ENCODE assay signal across 14 mouse cellular contexts in genomic region chr3:7943646-7944381, GRCm38 (mm10).
A peak's percentile ranks its signal among the peaks of the same experiment; 100 is the strongest.
DNase-seq lines count a peak whose midpoint lies in the region; ATAC-seq and TF ChIP-seq lines count a peak whose summit lies in the region.
"Had no signal": no experiment of that assay in that cellular context is flagged by ENCODE, and none has a peak within 500 bp of the region (broad histone marks: within the 10 kb centered on the region; RNA-seq: fewer than 3 reads in every experiment).

No protein-coding gene starts in this region.

- H3K27me3 ChIP-seq in forebrain, embryonic 11.5 days (ENCODE audit: control insufficient read depth, insufficient read depth, low read length) = no peaks in the 10 kb centered on the region
- H3K27me3 ChIP-seq in forebrain, embryonic 15.5 days = no peaks in the 10 kb centered on the region
- H3K27me3 ChIP-seq in midbrain, embryonic 16.5 days (ENCODE audit: control insufficient read depth, insufficient read depth, low read depth, low read length) = no peaks in the 10 kb centered on the region
- H3K27me3 ChIP-seq in midbrain, embryonic 10.5 days (ENCODE audit: low read depth, poor library complexity, severe bottlenecking) = no peaks in the 10 kb centered on the region
- no peaks in the 10 kb centered on the region for H3K27me3 ChIP-seq in limb, embryonic 10.5 days (ENCODE audit: low read depth, poor library complexity, severe bottlenecking)
- no peaks in the 10 kb centered on the region for H3K27me3 ChIP-seq in cerebellum, adult 2 months (ENCODE audit: control insufficient read depth, insufficient read depth, low read length)

- no peak overlapping the region for H3K4me2 ChIP-seq in forebrain, embryonic 11.5 days (ENCODE audit: low read depth, low read length, severe bottlenecking)
- H3K4me2 ChIP-seq in forebrain, embryonic 15.5 days (replicated peaks) = no peak overlapping the region
- no peak overlapping the region for H3K4me2 ChIP-seq in midbrain, embryonic 16.5 days (ENCODE audit: low read length)

- no peaks in the 10 kb centered on the region for H3K4me1 ChIP-seq in forebrain, embryonic 11.5 days (replicated peaks; ENCODE audit: control insufficient read depth, insufficient read depth, low read length)
- H3K4me1 ChIP-seq in forebrain, embryonic 15.5 days = no peaks in the 10 kb centered on the region
- no peaks in the 10 kb centered on the region for H3K4me1 ChIP-seq in midbrain, embryonic 16.5 days (ENCODE audit: control insufficient read depth, insufficient read depth, low read length)
- no peaks in the 10 kb centered on the region for H3K4me1 ChIP-seq in midbrain, embryonic 10.5 days
- H3K4me1 ChIP-seq in limb, embryonic 10.5 days = peaks cover 12% of the 10 kb centered on the region
- H3K4me1 ChIP-seq in cerebellum, adult 2 months (ENCODE audit: control insufficient read depth, insufficient read depth, low read length) = no peaks in the 10 kb centered on the region

- ATAC-seq in forebrain, embryonic 11.5 days (replicated peaks; ENCODE audit: low FRiP score) = 0 out of 2 replicates have a peak, but pooled peaks have one; percentile 46
- ATAC-seq in forebrain, embryonic 15.5 days (replicated peaks) = no peak
- ATAC-seq in midbrain, embryonic 16.5 days = peak; percentile 75

- H3K27ac ChIP-seq in forebrain, embryonic 11.5 days (ENCODE audit: low read depth, low read length) = no peak overlapping the region
- no peak overlapping the region for H3K27ac ChIP-seq in forebrain, embryonic 15.5 days (replicated peaks)
- no peak overlapping the region for H3K27ac ChIP-seq in midbrain, embryonic 16.5 days (ENCODE audit: low read length)
- no peak overlapping the region for H3K27ac ChIP-seq in midbrain, embryonic 10.5 days (replicated peaks)
- H3K27ac ChIP-seq in limb, embryonic 10.5 days = 0 out of 2 replicates have a peak overlapping the region, but pooled peaks have one; percentile 50
- H3K27ac ChIP-seq in cerebellum, adult 2 months (ENCODE audit: insufficient read depth, low read length) = no peak overlapping the region
- H3K27ac ChIP-seq: left cerebral cortex, adult 2 months; macrophage had no signal

- WGBS in forebrain, embryonic 11.5 days = 51% methylated on average over 8 of the region's 8 CpGs
- 30% methylated on average over 8 of the region's 8 CpGs for WGBS in forebrain, embryonic 15.5 days
- 61% methylated on average over 8 of the region's 8 CpGs for WGBS in midbrain, embryonic 16.5 days
- 73% methylated on average over 8 of the region's 8 CpGs for WGBS in midbrain, embryonic 10.5 days
- 20% methylated on average over 8 of the region's 8 CpGs for WGBS in limb, embryonic 10.5 days
- WGBS in cerebellum, adult 2 months = 70% methylated on average over 8 of the region's 8 CpGs

- no peak for DNase-seq in forebrain, embryonic 11.5 days (ENCODE audit: low spot score)
- DNase-seq in midbrain, embryonic 10.5 days (ENCODE audit: low spot score) = no peak
- no peak for DNase-seq in limb, embryonic 10.5 days (ENCODE audit: low spot score)
- no peak for DNase-seq in layer of hippocampus, adult 11-12 months (ENCODE audit: low spot score)
- DNase-seq in cerebellum, adult 2 months = no peak
- DNase-seq in adrenal gland, postnatal 36 days = no peak
- DNase-seq: cerebellum, postnatal 14 days; heart, adult 11 months; heart, postnatal 10 days; kidney, postnatal 4 days had no signal

- TF ChIP-seq CTCF in cerebellum, adult 2 months (IDR thresholded peaks at IDR 0.05; ENCODE audit: borderline replicate concordance, insufficient read depth, low read depth, low read length) = no peak

- H3K36me3 ChIP-seq in forebrain, embryonic 11.5 days (ENCODE audit: control insufficient read depth, insufficient read depth, low read length) = no peaks in the 10 kb centered on the region
- H3K36me3 ChIP-seq in forebrain, embryonic 15.5 days = no peaks in the 10 kb centered on the region
- H3K36me3 ChIP-seq in midbrain, embryonic 16.5 days (ENCODE audit: control insufficient read depth, insufficient read depth, low read length) = no peaks in the 10 kb centered on the region
- H3K36me3 ChIP-seq in midbrain, embryonic 10.5 days = no peaks in the 10 kb centered on the region
- no peaks in the 10 kb centered on the region for H3K36me3 ChIP-seq in limb, embryonic 10.5 days

- no peak overlapping the region for H3K4me3 ChIP-seq in forebrain, embryonic 11.5 days (ENCODE audit: low read depth, low read length)
- H3K4me3 ChIP-seq in forebrain, embryonic 15.5 days = no peak overlapping the region
- no peak overlapping the region for H3K4me3 ChIP-seq in midbrain, embryonic 16.5 days (ENCODE audit: low read depth, low read length)
- no peak overlapping the region for H3K4me3 ChIP-seq in midbrain, embryonic 10.5 days
- no peak overlapping the region for H3K4me3 ChIP-seq in limb, embryonic 10.5 days
- H3K4me3 ChIP-seq in cerebellum, adult 2 months (replicated peaks; ENCODE audit: insufficient read depth, low read depth, low read length) = no peak overlapping the region
- H3K4me3 ChIP-seq: left cerebral cortex, adult 2 months had no signal

- H3K9me3 ChIP-seq in forebrain, embryonic 11.5 days (ENCODE audit: control insufficient read depth, low read length) = no peaks in the 10 kb centered on the region
- H3K9me3 ChIP-seq in forebrain, embryonic 15.5 days = no peaks in the 10 kb centered on the region
- H3K9me3 ChIP-seq in midbrain, embryonic 16.5 days (replicated peaks; ENCODE audit: control insufficient read depth, low read length, poor library complexity, severe bottlenecking) = no peaks in the 10 kb centered on the region
- no peaks in the 10 kb centered on the region for H3K9me3 ChIP-seq in midbrain, embryonic 10.5 days (replicated peaks)
- H3K9me3 ChIP-seq in limb, embryonic 10.5 days (replicated peaks) = no peaks in the 10 kb centered on the region

- no peak for TF ChIP-seq POLR2A in cerebellum, adult 2 months (IDR thresholded peaks at IDR 0.05; ENCODE audit: borderline replicate concordance, insufficient read depth, low read length)

- H3K9ac ChIP-seq in forebrain, embryonic 11.5 days (ENCODE audit: low read length) = no peak overlapping the region
- H3K9ac ChIP-seq in forebrain, embryonic 15.5 days (replicated peaks) = no peak overlapping the region
- H3K9ac ChIP-seq in midbrain, embryonic 16.5 days (ENCODE audit: low read depth, low read length) = no peak overlapping the region
